Mouse (Mus musculus): Measurements from ENCODE around the gene Gm43738.
"Not testable (repeated sequence)": the region's sequence is repeated elsewhere in the genome, so short reads cannot be mapped to it uniquely, and the experiment has no call there.

- not testable (repeated sequence) for TF ChIP-seq CTCF (IDR thresholded peaks at IDR 0.05); POLR2A (IDR thresholded peaks at IDR 0.05; ENCODE audit: insufficient read depth, low read depth, low read length)
These were observed 18.6 kb downstream of the Gm43738 start for GRCm38 (mm10) chr3:89082287-89082686.
